Mouse (Mus musculus) small intestine, adult 2 months (tissue): Measurements from ENCODE around the gene Itga6. TPM values are rescaled to one million over a fixed set of nuclear protein-coding genes. Genes with fewer than 3 reads are reported as not detected.
A peak's percentile ranks its signal among the peaks of the same experiment; 100 is the strongest.

Experiments
- H3K27ac ChIP-seq: fragments of 200-500 bp; 2 replicates; pipeline ENCODE4 v1.5.1; 2012; ENCODE audit warnings: low read depth, low read length, control low read depth, inconsistent platforms; ENCODE audit not compliant: insufficient read depth
- H3K27me3 ChIP-seq: fragments of 200-500 bp; 2 replicates; pipeline ENCODE4 v1.6.1; 2012; ENCODE audit warnings: mild to moderate bottlenecking, moderate library complexity, low read length, inconsistent platforms; ENCODE audit not compliant: control insufficient read depth, insufficient read depth
- H3K36me3 ChIP-seq: fragments of 200-500 bp; 2 replicates; pipeline ENCODE4 v1.6.1; 2012; ENCODE audit warnings: mild to moderate bottlenecking, low read length, control low read depth, inconsistent platforms; ENCODE audit not compliant: control insufficient read depth, insufficient read depth
- H3K4me1 ChIP-seq: fragments of 200-500 bp; 2 replicates; pipeline ENCODE4 v1.6.1; 2012; ENCODE audit warnings: low read length, inconsistent platforms, mixed read lengths; ENCODE audit not compliant: control insufficient read depth, insufficient read depth, insufficient read length
- H3K4me3 ChIP-seq: fragments of 200-500 bp; 2 replicates; pipeline ENCODE4 v1.5.1; 2012; ENCODE audit warnings: low read depth, mild to moderate bottlenecking, control low read depth, inconsistent platforms, low read length, moderate library complexity
- CTCF ChIP-seq: fragments of 200-500 bp; IDR thresholded peaks from 2 replicates; pipeline ENCODE4 v1.5.1; 2012; ENCODE audit warnings: low read depth, mild to moderate bottlenecking, control low read depth, inconsistent platforms, low read length, moderate library complexity, mixed read lengths; ENCODE audit not compliant: insufficient replicate concordance, insufficient read length; ENCODE audit errors: extremely low read depth
- POLR2A ChIP-seq: fragments of 200-500 bp; IDR thresholded peaks from 2 replicates; pipeline ENCODE4 v1.6.1; 2012; ENCODE audit warnings: low read depth, mild to moderate bottlenecking, control low read depth, inconsistent platforms, low read length, moderate library complexity
- WGBS: fragments of 180-500 bp; shearing (Covaris S2); methylation state at CpG from one replicate; pipeline ENCODE4 v1.1.7; 2018; 5-methylcytosine and 5-hydroxymethylcytosine counted together
- polyA plus RNA-seq: library from polyadenylated mRNA; depleted of rRNA; stranded (reverse); fragments of >200 nt; gene quantifications from 2 replicates; pipeline ENCODE4 v1.2.3, GENCODE M21; 2012

Itga6 gene
- polyA plus RNA-seq, 1 experiment, result 49.8 TPM

DNA sequence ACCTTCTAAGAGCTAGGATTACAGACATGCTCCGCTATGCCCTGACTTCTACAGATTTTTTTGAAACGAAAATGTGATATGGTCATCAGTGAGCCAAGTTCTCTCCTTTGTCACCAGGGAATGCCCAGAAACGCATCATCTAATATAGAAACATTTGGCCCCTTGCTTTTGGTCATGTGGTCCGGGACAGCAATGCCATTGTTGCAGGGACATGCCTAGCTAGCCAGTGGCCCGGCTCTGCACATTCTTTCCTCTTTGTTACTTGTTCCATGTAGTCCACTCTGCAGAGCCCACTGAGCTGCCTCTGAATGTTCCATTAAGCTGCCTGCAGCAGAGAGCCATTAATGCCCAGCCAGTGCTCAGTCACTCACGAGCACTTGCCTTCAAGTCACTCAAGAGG lies 34.6 kb downstream of the Itga6 start:
- TF ChIP-seq POLR2A, result no peak
- no peak for TF ChIP-seq CTCF
- Histone ChIP-seq H3K27me3 (no peaks in the 10 kb centered on the region), H3K36me3 (no peaks in the 10 kb centered on the region), H3K4me3 (no peak overlapping the region), H3K27ac (no peak overlapping the region), H3K4me1 (no peaks in the 10 kb centered on the region)
- 88% methylated on average over 6 of the region's 6 CpGs for WGBS

DNA sequence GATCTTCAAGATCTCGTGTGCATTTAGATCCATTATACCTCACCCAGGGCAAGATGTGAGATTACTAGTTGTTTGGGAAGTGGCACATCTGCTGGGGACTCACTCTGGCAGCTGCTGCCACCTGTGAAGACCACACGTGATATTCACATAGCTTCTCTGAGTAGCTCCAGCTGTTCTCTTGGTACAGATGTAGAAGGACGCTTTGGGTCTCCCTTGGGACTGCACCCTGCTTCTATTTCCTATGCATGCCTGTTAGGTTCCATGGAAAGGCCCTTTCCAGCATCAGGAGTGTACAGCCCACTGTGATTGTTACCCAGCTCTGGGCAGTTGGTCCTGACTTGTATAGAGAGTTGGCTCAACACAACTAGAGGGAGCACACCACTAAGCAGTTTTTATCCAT lies 39.8 kb downstream of the Itga6 start:
- Histone ChIP-seq H3K4me3 (no peak overlapping the region), H3K36me3 (no peaks in the 10 kb centered on the region), H3K27me3 (peaks cover 2% of the 10 kb centered on the region; the same call in 1 of the 2 replicates), H3K27ac (no peak overlapping the region), H3K4me1 (peaks cover 4% of the 10 kb centered on the region; the same call in 1 of the 2 replicates)
- TF ChIP-seq CTCF, result no peak
- TF ChIP-seq POLR2A, result no peak
- WGBS, result 83% methylated on average over 3 of the region's 3 CpGs

DNA sequence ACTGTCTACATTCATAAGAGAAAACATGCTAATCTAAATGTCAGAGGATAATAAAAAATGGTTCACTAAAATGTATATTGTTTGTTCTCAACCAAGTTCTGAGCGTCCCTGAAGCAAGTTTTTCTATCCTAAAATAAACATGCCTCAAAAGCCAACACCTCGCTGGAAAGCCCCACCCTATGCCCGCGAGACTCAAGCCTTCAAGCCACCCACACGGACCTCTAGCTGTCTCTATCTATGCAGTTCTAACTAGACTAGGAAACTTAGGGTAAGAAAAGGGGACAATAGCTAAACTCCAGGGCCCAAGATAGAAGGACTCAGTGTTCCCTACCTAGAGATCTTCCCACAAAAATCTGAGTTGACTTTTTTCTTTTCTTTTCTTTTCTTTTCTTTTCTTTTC lies 40.6 kb downstream of the Itga6 start:
- peaks cover 10% of the 10 kb centered on the region; the same call in 1 of the 2 replicates for H3K4me1 ChIP-seq
- 15% methylated on average over 5 of the region's 5 CpGs for WGBS
- no peaks in the 10 kb centered on the region for H3K36me3 ChIP-seq
- H3K27me3 ChIP-seq, result peaks cover 2% of the 10 kb centered on the region; the same call in 1 of the 2 replicates
- TF ChIP-seq CTCF (peak; percentile 2; the same call in 1 of the 2 replicates), POLR2A (no peak)
- H3K27ac ChIP-seq, result no peak overlapping the region
- no peak overlapping the region for H3K4me3 ChIP-seq

DNA sequence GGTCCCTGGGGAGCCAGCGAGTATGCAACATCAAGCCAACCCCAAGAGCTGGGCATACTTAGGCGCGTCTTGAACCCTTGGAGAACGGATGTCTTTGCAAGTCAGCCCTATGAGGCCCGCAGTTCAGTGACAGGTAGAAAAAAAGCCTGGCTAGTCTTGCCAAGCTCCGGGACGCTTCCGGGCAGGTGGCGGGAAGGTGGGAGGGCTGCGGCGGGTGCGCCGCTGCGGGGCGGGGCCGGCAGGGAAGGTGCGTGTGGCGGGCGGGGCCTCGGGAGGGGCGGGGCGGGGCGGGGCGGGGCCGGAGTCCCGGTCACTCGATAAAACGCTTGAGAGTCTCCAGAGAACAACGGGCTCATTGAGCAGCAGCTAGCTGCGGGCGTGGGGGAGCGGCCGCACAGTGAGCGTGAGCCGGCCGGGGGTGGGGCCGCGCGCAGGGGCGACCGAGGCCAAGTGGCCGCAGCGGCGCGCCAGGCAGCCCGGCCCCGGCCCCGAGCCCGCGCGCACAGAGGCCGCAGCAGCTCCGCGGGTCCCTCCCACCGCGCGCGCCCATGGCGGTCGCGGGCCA lies 41.3 kb downstream of the Itga6 start:
- TF ChIP-seq POLR2A, result peak; percentile 96
- peak; percentile 2; the same call in 1 of the 2 replicates for TF ChIP-seq CTCF
- Histone ChIP-seq H3K27me3 (peaks cover 2% of the 10 kb centered on the region; the same call in 1 of the 2 replicates), H3K27ac (peak overlapping the region; percentile 88), H3K4me1 (peaks cover 12% of the 10 kb centered on the region; the same call in 1 of the 2 replicates), H3K4me3 (peak overlapping the region; percentile 81), H3K36me3 (no peaks in the 10 kb centered on the region)
- WGBS, result 1% methylated on average over 61 of the region's 61 CpGs

DNA sequence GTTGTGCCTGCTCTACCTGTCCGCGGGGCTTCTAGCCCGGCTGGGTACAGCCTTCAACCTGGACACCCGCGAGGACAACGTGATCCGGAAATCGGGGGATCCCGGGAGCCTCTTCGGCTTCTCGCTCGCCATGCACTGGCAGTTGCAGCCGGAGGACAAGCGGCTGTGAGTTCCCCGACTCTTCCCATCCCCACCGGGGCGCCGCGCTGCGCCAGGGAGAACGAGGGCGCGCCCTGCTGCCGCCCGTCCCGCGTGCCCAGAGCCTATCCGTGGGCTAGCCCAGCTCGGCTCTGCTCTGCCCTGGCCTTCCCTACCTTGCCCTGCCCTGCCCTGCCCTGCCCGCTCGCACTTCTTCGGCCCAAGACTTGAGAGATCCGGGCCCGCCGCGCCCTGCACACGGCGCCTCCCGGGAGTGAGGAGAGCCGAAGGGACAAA lies 41.8 kb downstream of the Itga6 start:
- peak overlapping the region; percentile 88 for H3K27ac ChIP-seq
- under 1% methylated on average over 40 of the region's 40 CpGs for WGBS

DNA sequence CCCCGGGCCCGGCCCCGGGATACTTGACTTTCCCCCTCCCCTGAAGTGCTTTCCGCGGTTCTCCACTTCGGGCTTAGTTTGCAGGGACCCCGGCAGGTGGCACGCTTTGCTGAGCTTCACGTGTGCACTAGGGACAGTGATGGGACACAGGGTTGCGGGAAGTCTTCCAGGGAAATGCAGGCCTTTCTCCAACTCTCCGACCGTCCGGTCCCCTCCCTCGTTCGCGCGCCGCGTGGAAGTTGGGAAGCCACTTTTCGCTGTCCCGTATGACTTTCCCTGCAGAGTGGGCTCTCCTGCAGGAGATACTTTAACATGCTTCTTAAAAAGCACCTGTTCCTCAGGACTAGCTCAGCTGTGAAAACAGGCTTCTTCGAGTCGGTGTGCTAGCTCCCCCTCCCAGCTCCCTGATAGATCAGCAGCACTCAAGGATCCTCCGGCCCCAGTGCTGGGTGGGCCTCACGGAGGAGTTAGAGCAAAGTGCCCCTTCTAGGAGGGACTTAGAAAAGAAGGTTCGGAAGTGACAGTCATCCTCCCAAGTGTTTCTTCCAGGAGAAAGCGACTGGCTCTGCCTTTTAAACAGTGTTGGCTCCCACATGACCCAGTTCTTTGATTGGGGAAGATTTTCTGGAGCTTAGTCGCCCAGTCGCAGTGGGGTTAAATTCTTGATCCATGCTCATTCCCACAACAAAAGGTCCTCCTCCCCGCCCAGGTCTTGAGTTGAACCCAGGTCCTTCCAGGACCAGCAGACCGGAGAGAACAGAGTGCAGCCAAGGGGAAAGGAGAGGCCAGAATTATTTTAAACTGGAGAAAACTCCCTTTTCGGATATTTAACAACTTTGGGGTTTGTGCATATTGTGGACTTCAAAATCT lies 42.4 kb downstream of the Itga6 start:
- Histone ChIP-seq H3K27ac (peak overlapping the region; percentile 88), H3K4me1 (peaks cover 20% of the 10 kb centered on the region), H3K27me3 (peaks cover 2% of the 10 kb centered on the region; the same call in 1 of the 2 replicates), H3K36me3 (no peaks in the 10 kb centered on the region), H3K4me3 (peak overlapping the region; percentile 81)
- TF ChIP-seq CTCF (no peak), POLR2A (peak; percentile 21; the same call in 1 of the 2 replicates)
- 5% methylated on average over 32 of the region's 32 CpGs for WGBS

More for the DNA sequence above, 41.8 kb downstream of the Itga6 start:
- peak overlapping the region; percentile 81 for H3K4me3 ChIP-seq
- peaks cover 2% of the 10 kb centered on the region; the same call in 1 of the 2 replicates for H3K27me3 ChIP-seq
- TF ChIP-seq POLR2A (no peak), CTCF (no peak)
- H3K4me1 ChIP-seq, result peaks cover 17% of the 10 kb centered on the region
- H3K36me3 ChIP-seq, result no peaks in the 10 kb centered on the region

DNA sequence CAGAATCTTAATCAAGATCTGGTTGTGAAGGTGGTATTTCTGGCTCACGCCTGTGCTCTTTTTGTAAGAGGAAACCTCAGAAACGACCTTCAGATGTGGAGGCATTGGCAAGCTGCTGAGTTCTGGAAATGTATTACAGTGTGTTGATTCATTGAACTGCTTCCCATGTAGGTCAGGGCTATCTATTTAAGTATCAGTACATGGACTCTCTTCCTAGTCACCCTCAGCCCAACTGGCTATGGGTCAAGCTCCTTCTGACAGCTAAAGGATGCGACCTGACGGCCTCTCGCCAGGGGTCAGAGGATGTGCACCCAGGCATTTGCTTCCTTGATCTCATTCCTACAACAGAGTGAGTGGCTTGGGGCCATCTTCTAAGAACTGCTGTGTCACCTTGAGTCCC lies 45.3 kb downstream of the Itga6 start:
- H3K4me3 ChIP-seq, result peak overlapping the region; percentile 12; the same call in 1 of the 2 replicates
- peak overlapping the region; percentile 73 for H3K27ac ChIP-seq
- peaks cover 38% of the 10 kb centered on the region for H3K4me1 ChIP-seq
- 62% methylated on average over 5 of the region's 5 CpGs for WGBS
- H3K27me3 ChIP-seq, result peaks cover 2% of the 10 kb centered on the region; the same call in 1 of the 2 replicates
- TF ChIP-seq POLR2A, result no peak
- TF ChIP-seq CTCF, result no peak
- H3K36me3 ChIP-seq, result no peaks in the 10 kb centered on the region
